Mouse (Mus musculus): Measurements from ENCODE around the gene Zbtb3. TPM values are rescaled to one million over a fixed set of nuclear protein-coding genes. Genes with fewer than 3 reads are reported as not detected.

Zbtb3 gene
- polyA plus RNA-seq, 1 experiment = 3.6 TPM

- H3ac ChIP-seq (ENCODE audit: control insufficient read depth, insufficient read length, low read depth) = peak within 1 kb of the TSS; percentile 96
- no peaks in the 10 kb centered on the region for H3K27me3 ChIP-seq (ENCODE audit: control insufficient read depth, insufficient read depth, insufficient read length)
- H3K36me3 ChIP-seq (ENCODE audit: control insufficient read depth, insufficient read depth) = peaks cover 56% of the 10 kb centered on the region
- TF ChIP-seq MYOD1 (IDR thresholded peaks at IDR 0.05; ENCODE audit: control insufficient read depth, insufficient read length, low read depth) = no peak
- no peak for TF ChIP-seq MYOG (IDR thresholded peaks at IDR 0.05; ENCODE audit: control insufficient read depth, extremely low read depth, insufficient read length)
- TF ChIP-seq MAX (IDR thresholded peaks at IDR 0.05) = peak; percentile 60
- no peak for TF ChIP-seq FOSL1 (IDR thresholded peaks at IDR 0.05; ENCODE audit: insufficient read depth, low read length, poor library complexity, severe bottlenecking)
- H3K4me3 ChIP-seq (ENCODE audit: insufficient read depth, poor library complexity, severe bottlenecking) = peak within 1 kb of the TSS; percentile 99
- H3K79me2 ChIP-seq (ENCODE audit: control insufficient read depth, insufficient read depth) = peaks cover 88% of the 10 kb centered on the region
- H3K79me3 ChIP-seq (ENCODE audit: low read depth) = peaks cover 78% of the 10 kb centered on the region
Observed at GRCm38 (mm10) chr19:8819596-8820423, 17.5 kb downstream of the Zbtb3 start, which contains the start of gene Hnrnpul2. TSS of gene Hnrnpul2 (plus strand) at chr19:8820010.

- H3K4me3 ChIP-seq (ENCODE audit: insufficient read depth, poor library complexity, severe bottlenecking) = peak overlapping the region; percentile 99
- H3ac ChIP-seq (ENCODE audit: control insufficient read depth, insufficient read length, low read depth) = peak overlapping the region; percentile 74
- H3K27me3 ChIP-seq (ENCODE audit: control insufficient read depth, insufficient read depth, insufficient read length) = no peaks in the 10 kb centered on the region
- H3K36me3 ChIP-seq (ENCODE audit: control insufficient read depth, insufficient read depth) = peaks cover 56% of the 10 kb centered on the region
- TF ChIP-seq USF1 (IDR thresholded peaks at IDR 0.05; ENCODE audit: low read depth) = no peak
- TF ChIP-seq FOSL1 (IDR thresholded peaks at IDR 0.05; ENCODE audit: insufficient read depth, low read length, poor library complexity, severe bottlenecking) = no peak
- no peak for TF ChIP-seq MAX (IDR thresholded peaks at IDR 0.05)
- TF ChIP-seq MYOG (IDR thresholded peaks at IDR 0.05; ENCODE audit: control insufficient read depth, extremely low read depth, insufficient read length) = no peak
- no peak for TF ChIP-seq CEBPB (IDR thresholded peaks at IDR 0.05; ENCODE audit: low read depth)
- TF ChIP-seq CTCF (IDR thresholded peaks at IDR 0.05; ENCODE audit: control insufficient read depth, insufficient read depth, insufficient read length) = no peak
- no peak for TF ChIP-seq MYOD1 (IDR thresholded peaks at IDR 0.05; ENCODE audit: control insufficient read depth, insufficient read length, low read depth)
- peaks cover 75% of the 10 kb centered on the region for H3K79me3 ChIP-seq (ENCODE audit: low read depth)
- H3K79me2 ChIP-seq (ENCODE audit: control insufficient read depth, insufficient read depth) = peaks cover 88% of the 10 kb centered on the region
Observed at GRCm38 (mm10) chr19:8820424-8820956, 18.1 kb downstream of the Zbtb3 start.

GRCm38 (mm10) chr19:8821146-8821545 is 18.8 kb downstream of the Zbtb3 start:
- Histone ChIP-seq H3K79me2 (ENCODE audit: control insufficient read depth, insufficient read depth) (peaks cover 81% of the 10 kb centered on the region), H3ac (ENCODE audit: control insufficient read depth, insufficient read length, low read depth) (peak overlapping the region; percentile 74), H3K79me3 (ENCODE audit: low read depth) (peaks cover 70% of the 10 kb centered on the region), H3K36me3 (ENCODE audit: control insufficient read depth, insufficient read depth) (peaks cover 57% of the 10 kb centered on the region), H3K27me3 (ENCODE audit: control insufficient read depth, insufficient read depth, insufficient read length) (no peaks in the 10 kb centered on the region), H3K4me3 (ENCODE audit: insufficient read depth, poor library complexity, severe bottlenecking) (peak overlapping the region; percentile 99)
- no peak for TF ChIP-seq CTCF (IDR thresholded peaks at IDR 0.05; ENCODE audit: control insufficient read depth, insufficient read depth, insufficient read length)
- TF ChIP-seq MAX (IDR thresholded peaks at IDR 0.05) = no peak
- no peak for TF ChIP-seq MYOG (IDR thresholded peaks at IDR 0.05; ENCODE audit: control insufficient read depth, extremely low read depth, insufficient read length)
- TF ChIP-seq MYOD1 (IDR thresholded peaks at IDR 0.05; ENCODE audit: control insufficient read depth, insufficient read length, low read depth) = no peak
- TF ChIP-seq FOSL1 (IDR thresholded peaks at IDR 0.05; ENCODE audit: insufficient read depth, low read length, poor library complexity, severe bottlenecking) = no peak
- no peak for TF ChIP-seq CEBPB (IDR thresholded peaks at IDR 0.05; ENCODE audit: low read depth)
- no peak for TF ChIP-seq USF1 (IDR thresholded peaks at IDR 0.05; ENCODE audit: low read depth)

GRCm38 (mm10) chr19:8822696-8823095 is 20.3 kb downstream of the Zbtb3 start:
- no peaks in the 10 kb centered on the region for H3K27me3 ChIP-seq (ENCODE audit: control insufficient read depth, insufficient read depth, insufficient read length)
- peaks cover 61% of the 10 kb centered on the region for H3K36me3 ChIP-seq (ENCODE audit: control insufficient read depth, insufficient read depth)
- no peak overlapping the region for H3ac ChIP-seq (ENCODE audit: control insufficient read depth, insufficient read length, low read depth)
- no peak overlapping the region for H3K4me3 ChIP-seq (ENCODE audit: insufficient read depth, poor library complexity, severe bottlenecking)
- TF ChIP-seq FOSL1 (IDR thresholded peaks at IDR 0.05; ENCODE audit: insufficient read depth, low read length, poor library complexity, severe bottlenecking) (no peak), CEBPB (IDR thresholded peaks at IDR 0.05; ENCODE audit: low read depth) (no peak), MAX (IDR thresholded peaks at IDR 0.05) (no peak), CTCF (IDR thresholded peaks at IDR 0.05; ENCODE audit: control insufficient read depth, insufficient read depth, insufficient read length) (no peak), MYOD1 (IDR thresholded peaks at IDR 0.05; ENCODE audit: control insufficient read depth, insufficient read length, low read depth) (no peak), MYOG (IDR thresholded peaks at IDR 0.05; ENCODE audit: control insufficient read depth, extremely low read depth, insufficient read length) (no peak), USF1 (IDR thresholded peaks at IDR 0.05; ENCODE audit: low read depth) (no peak)
- H3K79me3 ChIP-seq (ENCODE audit: low read depth) = peaks cover 57% of the 10 kb centered on the region
- peaks cover 75% of the 10 kb centered on the region for H3K79me2 ChIP-seq (ENCODE audit: control insufficient read depth, insufficient read depth)

GRCm38 (mm10) chr19:8829660-8830059 is 27.3 kb downstream of the Zbtb3 start, which contains the start of gene AC129217.1:
TSS of gene AC129217.1 (plus strand) at chr19:8829773.
- H3ac ChIP-seq (ENCODE audit: control insufficient read depth, insufficient read length, low read depth) = no peak within 1 kb of the TSS

More at GRCm38 (mm10) chr19:8829660-8830059, 27.3 kb downstream of the Zbtb3 start, which contains the start of gene AC129217.1:
- peaks cover 5% of the 10 kb centered on the region for H3K79me3 ChIP-seq (ENCODE audit: low read depth)
- TF ChIP-seq MYOG (IDR thresholded peaks at IDR 0.05; ENCODE audit: control insufficient read depth, extremely low read depth, insufficient read length) = no peak
- no peak for TF ChIP-seq USF1 (IDR thresholded peaks at IDR 0.05; ENCODE audit: low read depth)
- TF ChIP-seq MAX (IDR thresholded peaks at IDR 0.05) = no peak
- TF ChIP-seq FOSL1 (IDR thresholded peaks at IDR 0.05; ENCODE audit: insufficient read depth, low read length, poor library complexity, severe bottlenecking) = no peak
- TF ChIP-seq CEBPB (IDR thresholded peaks at IDR 0.05; ENCODE audit: low read depth) = no peak
- H3K27me3 ChIP-seq (ENCODE audit: control insufficient read depth, insufficient read depth, insufficient read length) = no peaks in the 10 kb centered on the region
- no peak within 1 kb of the TSS for H3K4me3 ChIP-seq (ENCODE audit: insufficient read depth, poor library complexity, severe bottlenecking)
- H3K79me2 ChIP-seq (ENCODE audit: control insufficient read depth, insufficient read depth) = peaks cover 33% of the 10 kb centered on the region
- peaks cover 98% of the 10 kb centered on the region for H3K36me3 ChIP-seq (ENCODE audit: control insufficient read depth, insufficient read depth)
